Mouse (Mus musculus): Measurements from ENCODE around the gene Eri3. TPM values are rescaled to one million over a fixed set of nuclear protein-coding genes. Genes with fewer than 3 reads are reported as not detected.

Gene Eri3
- polyA plus RNA-seq, 1 experiment from 2014 or later: 267 TPM

GRCm38 (mm10) chr4:117563967-117564366, 13.8 kb downstream of the Eri3 start:
- no peak overlapping the region for H3K4me3 ChIP-seq (replicated peaks; ENCODE audit: low read length)
- DNase-seq (ENCODE audit: low spot score): no peak
- peaks cover 7% of the 10 kb centered on the region; the same call in 1 of the 2 replicates for H3K4me1 ChIP-seq (replicated peaks; ENCODE audit: control insufficient read depth, insufficient read depth, low read length)
- no peak overlapping the region for H3K9ac ChIP-seq
- WGBS: 71% methylated on average over 9 of the region's 9 CpGs
- no peaks in the 10 kb centered on the region for H3K9me3 ChIP-seq (ENCODE audit: control insufficient read depth, low read length)
- peaks cover 29% of the 10 kb centered on the region; the same call in 1 of the 2 replicates for H3K36me3 ChIP-seq (replicated peaks; ENCODE audit: control insufficient read depth, insufficient read depth)
- no peak for ATAC-seq (ENCODE audit: low FRiP score)
- no peak overlapping the region for H3K4me2 ChIP-seq (replicated peaks)
- H3K27me3 ChIP-seq (ENCODE audit: control insufficient read depth, insufficient read depth, low read length): no peaks in the 10 kb centered on the region
- H3K27ac ChIP-seq: no peak overlapping the region

- 40% methylated on average over 2 of the region's 2 CpGs for WGBS
- Histone ChIP-seq H3K4me2 (replicated peaks) (no peak overlapping the region), H3K9me3 (ENCODE audit: control insufficient read depth, low read length) (no peaks in the 10 kb centered on the region), H3K27ac (no peak overlapping the region), H3K4me1 (replicated peaks; ENCODE audit: control insufficient read depth, insufficient read depth, low read length) (peaks cover 6% of the 10 kb centered on the region; the same call in 1 of the 2 replicates), H3K4me3 (replicated peaks; ENCODE audit: low read length) (no peak overlapping the region), H3K27me3 (ENCODE audit: control insufficient read depth, insufficient read depth, low read length) (no peaks in the 10 kb centered on the region), H3K9ac (no peak overlapping the region), H3K36me3 (replicated peaks; ENCODE audit: control insufficient read depth, insufficient read depth) (peaks cover 22% of the 10 kb centered on the region; the same call in 1 of the 2 replicates)
- ATAC-seq (ENCODE audit: low FRiP score) (no peak), DNase-seq (ENCODE audit: low spot score) (no peak)
Observed at GRCm38 (mm10) chr4:117568846-117569245, 18.7 kb downstream of the Eri3 start.

DNA sequence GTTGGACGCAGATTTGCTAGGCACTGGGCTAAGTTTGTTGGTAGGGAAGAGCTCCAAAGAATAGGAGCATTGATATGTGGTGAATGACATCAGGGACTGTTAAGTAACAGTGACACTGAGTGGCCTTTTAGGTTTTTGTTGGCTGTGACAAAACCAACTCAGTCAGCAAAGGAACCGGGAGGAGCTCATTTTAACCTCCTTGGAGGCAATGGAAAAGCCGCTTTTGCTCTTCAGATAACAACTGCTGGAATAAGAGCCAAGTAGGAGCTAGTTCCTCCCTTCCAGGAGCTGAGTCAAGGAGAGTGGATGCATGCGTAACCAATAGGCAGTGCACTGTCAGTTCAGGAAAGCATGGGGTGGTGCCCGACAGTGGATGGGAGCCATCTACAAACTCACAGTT, 20.8 kb downstream of the Eri3 start:
- Histone ChIP-seq H3K9ac (no peak overlapping the region), H3K9me3 (ENCODE audit: control insufficient read depth, low read length) (no peaks in the 10 kb centered on the region), H3K4me2 (replicated peaks) (no peak overlapping the region), H3K4me3 (replicated peaks; ENCODE audit: low read length) (no peak overlapping the region), H3K27me3 (ENCODE audit: control insufficient read depth, insufficient read depth, low read length) (no peaks in the 10 kb centered on the region), H3K36me3 (replicated peaks; ENCODE audit: control insufficient read depth, insufficient read depth) (peaks cover 9% of the 10 kb centered on the region; the same call in 1 of the 2 replicates), H3K4me1 (replicated peaks; ENCODE audit: control insufficient read depth, insufficient read depth, low read length) (peaks cover 6% of the 10 kb centered on the region; the same call in 1 of the 2 replicates), H3K27ac (no peak overlapping the region)
- DNase-seq (ENCODE audit: low spot score) (no peak), ATAC-seq (ENCODE audit: low FRiP score) (no peak)
- 54% methylated on average over 5 of the region's 5 CpGs for WGBS

- Histone ChIP-seq H3K9ac (no peak overlapping the region), H3K27me3 (ENCODE audit: control insufficient read depth, insufficient read depth, low read length) (no peaks in the 10 kb centered on the region), H3K9me3 (ENCODE audit: control insufficient read depth, low read length) (no peaks in the 10 kb centered on the region), H3K4me1 (replicated peaks; ENCODE audit: control insufficient read depth, insufficient read depth, low read length) (no peaks in the 10 kb centered on the region), H3K27ac (no peak overlapping the region), H3K4me2 (replicated peaks) (no peak overlapping the region), H3K36me3 (replicated peaks; ENCODE audit: control insufficient read depth, insufficient read depth) (peaks cover 12% of the 10 kb centered on the region), H3K4me3 (replicated peaks; ENCODE audit: low read length) (no peak overlapping the region)
- no peak for ATAC-seq (ENCODE audit: low FRiP score)
- DNase-seq (ENCODE audit: low spot score): no peak
- WGBS: 97% methylated on average over 1 of the region's 1 CpGs
Observed at GRCm38 (mm10) chr4:117577579-117577978, 27.4 kb downstream of the Eri3 start.

DNA sequence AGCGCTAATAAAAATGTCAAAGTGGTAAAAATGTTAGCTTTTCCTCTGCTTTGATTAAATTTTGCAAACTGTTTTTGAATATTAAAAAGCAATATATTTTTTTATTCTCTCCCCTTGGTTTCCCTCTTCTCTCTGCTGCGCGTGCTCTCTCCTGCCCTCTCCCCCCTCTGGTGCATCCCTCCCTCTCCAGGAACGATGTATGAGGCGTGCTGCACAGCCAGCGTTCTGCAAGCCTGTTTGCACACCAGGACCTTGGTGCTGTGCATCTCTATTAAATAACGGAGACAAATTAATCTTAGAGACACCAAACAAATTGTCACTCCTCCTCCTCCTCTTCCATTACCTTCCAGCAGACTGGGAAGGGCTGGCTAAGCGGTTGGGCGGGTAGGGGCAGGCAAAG, 31.5 kb downstream of the Eri3 start:
- Histone ChIP-seq H3K4me2 (replicated peaks) (no peak overlapping the region), H3K9me3 (ENCODE audit: control insufficient read depth, low read length) (no peaks in the 10 kb centered on the region), H3K27ac (no peak overlapping the region), H3K4me3 (replicated peaks; ENCODE audit: low read length) (no peak overlapping the region), H3K27me3 (ENCODE audit: control insufficient read depth, insufficient read depth, low read length) (no peaks in the 10 kb centered on the region), H3K4me1 (replicated peaks; ENCODE audit: control insufficient read depth, insufficient read depth, low read length) (no peaks in the 10 kb centered on the region), H3K9ac (no peak overlapping the region), H3K36me3 (replicated peaks; ENCODE audit: control insufficient read depth, insufficient read depth) (peaks cover 33% of the 10 kb centered on the region)
- DNase-seq (ENCODE audit: low spot score) (no peak), ATAC-seq (ENCODE audit: low FRiP score) (no peak; the same call in 1 of the 2 replicates)
- WGBS: 58% methylated on average over 9 of the region's 9 CpGs

- ATAC-seq (ENCODE audit: low FRiP score): no peak
- Histone ChIP-seq H3K36me3 (replicated peaks; ENCODE audit: control insufficient read depth, insufficient read depth) (peaks cover 38% of the 10 kb centered on the region), H3K4me1 (replicated peaks; ENCODE audit: control insufficient read depth, insufficient read depth, low read length) (peaks cover 9% of the 10 kb centered on the region; the same call in 1 of the 2 replicates)
Observed at GRCm38 (mm10) chr4:117585995-117586394, 35.8 kb downstream of the Eri3 start.

GRCm38 (mm10) chr4:117587447-117587846, 37.3 kb downstream of the Eri3 start:
- no peak overlapping the region for H3K4me3 ChIP-seq (replicated peaks; ENCODE audit: low read length)
- H3K36me3 ChIP-seq (replicated peaks; ENCODE audit: control insufficient read depth, insufficient read depth): peaks cover 45% of the 10 kb centered on the region
- H3K27ac ChIP-seq: no peak overlapping the region
- 23% methylated on average over 4 of the region's 4 CpGs for WGBS
- H3K9me3 ChIP-seq (ENCODE audit: control insufficient read depth, low read length): no peaks in the 10 kb centered on the region
- ATAC-seq (ENCODE audit: low FRiP score) (peak; percentile 40; the same call in 1 of the 2 replicates), DNase-seq (ENCODE audit: low spot score) (no peak)
- no peak overlapping the region for H3K4me2 ChIP-seq (replicated peaks)
- H3K9ac ChIP-seq: peak overlapping the region; percentile 10; the same call in 1 of the 2 replicates
- no peaks in the 10 kb centered on the region for H3K27me3 ChIP-seq (ENCODE audit: control insufficient read depth, insufficient read depth, low read length)
- H3K4me1 ChIP-seq (replicated peaks; ENCODE audit: control insufficient read depth, insufficient read depth, low read length): peaks cover 9% of the 10 kb centered on the region; the same call in 1 of the 2 replicates

More at GRCm38 (mm10) chr4:117585995-117586394, 35.8 kb downstream of the Eri3 start:
- Histone ChIP-seq H3K4me2 (replicated peaks) (no peak overlapping the region), H3K4me3 (replicated peaks; ENCODE audit: low read length) (no peak overlapping the region), H3K9ac (no peak overlapping the region), H3K27me3 (ENCODE audit: control insufficient read depth, insufficient read depth, low read length) (no peaks in the 10 kb centered on the region), H3K9me3 (ENCODE audit: control insufficient read depth, low read length) (no peaks in the 10 kb centered on the region), H3K27ac (no peak overlapping the region)
- WGBS: 83% methylated on average over 2 of the region's 2 CpGs
- no peak for DNase-seq (ENCODE audit: low spot score)

GRCm38 (mm10) chr4:117589081-117589660, 39.0 kb downstream of the Eri3 start:
- H3K27me3 ChIP-seq (ENCODE audit: control insufficient read depth, insufficient read depth, low read length): no peaks in the 10 kb centered on the region

GRCm38 (mm10) chr4:117590781-117591180, 40.6 kb downstream of the Eri3 start:
- Histone ChIP-seq H3K4me3 (replicated peaks; ENCODE audit: low read length) (no peak overlapping the region), H3K36me3 (replicated peaks; ENCODE audit: control insufficient read depth, insufficient read depth) (peaks cover 46% of the 10 kb centered on the region), H3K4me2 (replicated peaks) (no peak overlapping the region), H3K27me3 (ENCODE audit: control insufficient read depth, insufficient read depth, low read length) (no peaks in the 10 kb centered on the region), H3K27ac (no peak overlapping the region), H3K9ac (no peak overlapping the region), H3K9me3 (ENCODE audit: control insufficient read depth, low read length) (no peaks in the 10 kb centered on the region), H3K4me1 (replicated peaks; ENCODE audit: control insufficient read depth, insufficient read depth, low read length) (peaks cover 9% of the 10 kb centered on the region; the same call in 1 of the 2 replicates)
- DNase-seq (ENCODE audit: low spot score) (no peak), ATAC-seq (ENCODE audit: low FRiP score) (no peak)
- WGBS: 100% methylated on average over 2 of the region's 2 CpGs

More at GRCm38 (mm10) chr4:117589081-117589660, 39.0 kb downstream of the Eri3 start:
- Histone ChIP-seq H3K36me3 (replicated peaks; ENCODE audit: control insufficient read depth, insufficient read depth) (peaks cover 45% of the 10 kb centered on the region), H3K4me1 (replicated peaks; ENCODE audit: control insufficient read depth, insufficient read depth, low read length) (peaks cover 9% of the 10 kb centered on the region; the same call in 1 of the 2 replicates), H3K9me3 (ENCODE audit: control insufficient read depth, low read length) (no peaks in the 10 kb centered on the region), H3K4me3 (replicated peaks; ENCODE audit: low read length) (no peak overlapping the region), H3K4me2 (replicated peaks) (no peak overlapping the region), H3K27ac (no peak overlapping the region), H3K9ac (0 out of 2 replicates have a peak overlapping the region, but pooled peaks have one; percentile 12)
- no peak for DNase-seq (ENCODE audit: low spot score)
- ATAC-seq (ENCODE audit: low FRiP score): no peak
- 16% methylated on average over 8 of the region's 8 CpGs for WGBS
